Mouse (Mus musculus) cerebellum, adult 18-20 months (tissue): Measurements from ENCODE around the gene Mtx3.
"Not testable (repeated sequence)": the region's sequence is repeated elsewhere in the genome, so short reads cannot be mapped to it uniquely, and the experiment has no call there.

Source experiments
- DNase-seq, 2 experiments: peaks; one replicate each; pipeline ENCODE4 v3.0.0; 2021

Gene Mtx3

GRCm38 (mm10) chr13:92844586-92845221 lies at the start of gene Mtx3:
Gene Mtx3 (plus strand): TSS chr13:92844760.
- peak; percentile 88 to 89 for DNase-seq

GRCm38 (mm10) chr13:92798830-92799229 lies 45.7 kb upstream of the Mtx3 start:
- no peak for DNase-seq

- no peak for DNase-seq
These were observed 45.1 kb upstream of the Mtx3 start for GRCm38 (mm10) chr13:92799306-92799925.

GRCm38 (mm10) chr13:92806785-92807184 lies 37.8 kb upstream of the Mtx3 start:
- DNase-seq, result no peak

- no peak for DNase-seq
These were observed 36.7 kb upstream of the Mtx3 start for GRCm38 (mm10) chr13:92807849-92808248.

GRCm38 (mm10) chr13:92810592-92810991 lies 34.0 kb upstream of the Mtx3 start:
- DNase-seq, result not testable (repeated sequence)

GRCm38 (mm10) chr13:92816329-92816728 lies 28.2 kb upstream of the Mtx3 start:
- no peak for DNase-seq

- DNase-seq, result no peak
These were observed 27.2 kb upstream of the Mtx3 start for GRCm38 (mm10) chr13:92817357-92817756.

- no peak for DNase-seq
These were observed 15.7 kb upstream of the Mtx3 start for GRCm38 (mm10) chr13:92828820-92829219.

GRCm38 (mm10) chr13:92833162-92833561 lies 11.4 kb upstream of the Mtx3 start:
- DNase-seq, result no peak

GRCm38 (mm10) chr13:92846438-92846837 lies 1.9 kb downstream of the Mtx3 start:
- no peak for DNase-seq

- no peak for DNase-seq
These were observed 2.8 kb downstream of the Mtx3 start for GRCm38 (mm10) chr13:92847336-92847735.

- DNase-seq, result no peak
These were observed 3.4 kb downstream of the Mtx3 start for GRCm38 (mm10) chr13:92848002-92848401.

GRCm38 (mm10) chr13:92855901-92856300 lies 11.3 kb downstream of the Mtx3 start:
- DNase-seq, result no peak

- DNase-seq, result no peak
These were observed 14.2 kb downstream of the Mtx3 start for GRCm38 (mm10) chr13:92858808-92859207.

- DNase-seq, result no peak
These were observed 15.4 kb downstream of the Mtx3 start for GRCm38 (mm10) chr13:92859959-92860358.

GRCm38 (mm10) chr13:92865358-92865757 lies 20.8 kb downstream of the Mtx3 start:
- DNase-seq, result no peak

- DNase-seq, result peak in 1 of 2 experiments; percentile 11
These were observed 22.1 kb downstream of the Mtx3 start for GRCm38 (mm10) chr13:92866680-92867079.

- no peak for DNase-seq
These were observed 35.0 kb downstream of the Mtx3 start for GRCm38 (mm10) chr13:92879514-92879913.

GRCm38 (mm10) chr13:92879933-92880332 lies 35.4 kb downstream of the Mtx3 start:
- DNase-seq, result no peak

- DNase-seq, result peak in 1 of 2 experiments; percentile 18
These were observed 36.0 kb downstream of the Mtx3 start for GRCm38 (mm10) chr13:92880589-92880988.

GRCm38 (mm10) chr13:92882271-92882985 lies 37.9 kb downstream of the Mtx3 start:
- no peak for DNase-seq

- no peak for DNase-seq
These were observed 38.6 kb downstream of the Mtx3 start for GRCm38 (mm10) chr13:92882986-92883720.
